ENCODE assay signal across 8 mouse cellular contexts in the genomic region with DNA sequence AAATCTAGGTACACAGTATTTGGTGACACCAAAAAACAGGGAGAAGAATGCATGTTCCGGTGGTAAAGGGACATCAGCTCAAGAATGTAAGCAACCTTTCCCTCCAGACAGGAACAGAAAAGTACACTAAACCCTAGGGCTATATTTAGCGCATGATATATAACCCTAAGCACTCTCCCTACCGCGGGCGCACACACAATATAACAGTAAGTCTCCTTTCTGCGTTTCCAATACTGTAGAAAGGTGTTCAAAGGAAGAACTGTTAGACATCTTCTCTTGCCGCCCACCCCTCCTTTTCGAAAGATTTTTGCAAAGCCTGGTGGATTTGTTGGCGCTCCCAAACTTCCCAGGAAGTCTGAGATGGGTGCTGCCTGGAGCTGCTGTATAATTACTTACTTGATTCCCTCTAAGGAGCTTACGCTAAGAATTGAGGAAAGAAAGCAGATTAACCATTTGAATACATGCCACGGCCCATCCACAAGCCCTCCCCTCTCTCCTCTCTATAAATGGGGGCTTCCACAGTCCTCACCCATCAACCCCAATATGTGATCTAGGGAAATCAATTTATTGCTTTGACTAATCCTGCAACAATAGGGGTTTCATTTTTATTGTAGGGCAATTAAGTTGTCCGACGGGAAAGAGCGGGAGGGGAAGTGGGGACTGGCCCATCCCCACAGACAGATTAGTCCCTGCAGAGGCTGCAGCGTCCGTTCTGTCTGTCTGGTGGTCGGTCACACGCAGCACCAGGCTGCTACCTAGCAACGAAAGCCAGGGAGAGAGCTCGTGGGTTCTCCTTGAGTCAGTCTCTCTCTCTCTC. TPM values are rescaled to one million over a fixed set of nuclear protein-coding genes. Genes with fewer than 3 reads are reported as not detected.
A peak's percentile ranks its signal among the peaks of the same experiment; 100 is the strongest.
DNase-seq lines count a peak whose midpoint lies in the region; ATAC-seq and TF ChIP-seq lines count a peak whose summit lies in the region.

No protein-coding gene starts in this region.

- H3K27ac ChIP-seq in heart, embryonic 11.5 days (ENCODE audit: low read depth, low read length), result no peak overlapping the region
- H3K27ac ChIP-seq in hindbrain, embryonic 13.5 days, result no peak overlapping the region
- H3K27ac ChIP-seq in midbrain, postnatal 0 days (ENCODE audit: low read depth, low read length), result no peak overlapping the region
- no peak overlapping the region for H3K27ac ChIP-seq in liver, embryonic 12.5 days

- no peaks in the 10 kb centered on the region for H3K9me3 ChIP-seq in heart, embryonic 11.5 days (replicated peaks; ENCODE audit: control insufficient read depth, low read length)
- H3K9me3 ChIP-seq in hindbrain, embryonic 13.5 days, result no peaks in the 10 kb centered on the region
- H3K9me3 ChIP-seq in midbrain, postnatal 0 days (ENCODE audit: low read length), result no peaks in the 10 kb centered on the region
- no peaks in the 10 kb centered on the region for H3K9me3 ChIP-seq in liver, embryonic 12.5 days (replicated peaks)

- 0 out of 2 replicates have a peak, but pooled peaks cover 5% of the 10 kb centered on the region for H3K4me1 ChIP-seq in heart, embryonic 11.5 days (ENCODE audit: control insufficient read depth, insufficient read depth, low read length)
- H3K4me1 ChIP-seq in hindbrain, embryonic 13.5 days (replicated peaks), result peaks cover 37% of the 10 kb centered on the region
- peaks cover 6% of the 10 kb centered on the region for H3K4me1 ChIP-seq in midbrain, postnatal 0 days (ENCODE audit: insufficient read depth, low read length)
- peaks cover 15% of the 10 kb centered on the region; the same call in 1 of the 2 replicates for H3K4me1 ChIP-seq in liver, embryonic 12.5 days

- no peak overlapping the region for H3K9ac ChIP-seq in heart, embryonic 11.5 days (ENCODE audit: low read depth, low read length)
- H3K9ac ChIP-seq in hindbrain, embryonic 13.5 days, result no peak overlapping the region
- H3K9ac ChIP-seq in midbrain, postnatal 0 days (replicated peaks; ENCODE audit: low read length, poor library complexity, severe bottlenecking), result no peak overlapping the region
- no peak overlapping the region for H3K9ac ChIP-seq in liver, embryonic 12.5 days

- H3K4me2 ChIP-seq in heart, embryonic 11.5 days, result peak overlapping the region; percentile 99
- peak overlapping the region; percentile 98 for H3K4me2 ChIP-seq in hindbrain, embryonic 13.5 days
- H3K4me2 ChIP-seq in midbrain, postnatal 0 days (ENCODE audit: low read depth, low read length, poor library complexity, severe bottlenecking), result peak overlapping the region; percentile 83
- no peak overlapping the region for H3K4me2 ChIP-seq in liver, embryonic 12.5 days

- 4% methylated on average over 20 of the region's 20 CpGs for WGBS in heart, embryonic 11.5 days (ENCODE audit: insufficient replicate concordance)
- 5% methylated on average over 20 of the region's 20 CpGs for WGBS in hindbrain, embryonic 13.5 days
- WGBS in midbrain, postnatal 0 days, result 4% methylated on average over 20 of the region's 20 CpGs
- WGBS in liver, embryonic 12.5 days (ENCODE audit: insufficient replicate concordance), result 4% methylated on average over 20 of the region's 20 CpGs

- H3K4me3 ChIP-seq in heart, embryonic 11.5 days (ENCODE audit: low read depth, low read length), result peak overlapping the region; percentile 68
- H3K4me3 ChIP-seq in hindbrain, embryonic 13.5 days, result peak overlapping the region; percentile 74
- H3K4me3 ChIP-seq in midbrain, postnatal 0 days (ENCODE audit: low read depth, low read length), result peak overlapping the region; percentile 27; the same call in 1 of the 2 replicates
- no peak overlapping the region for H3K4me3 ChIP-seq in liver, embryonic 12.5 days

- no peaks in the 10 kb centered on the region for H3K36me3 ChIP-seq in heart, embryonic 11.5 days (ENCODE audit: control insufficient read depth, insufficient read depth, low read length)
- H3K36me3 ChIP-seq in hindbrain, embryonic 13.5 days, result no peaks in the 10 kb centered on the region
- no peaks in the 10 kb centered on the region for H3K36me3 ChIP-seq in midbrain, postnatal 0 days (ENCODE audit: insufficient read depth, low read length)
- H3K36me3 ChIP-seq in liver, embryonic 12.5 days, result no peaks in the 10 kb centered on the region

- TF ChIP-seq CTCF in midbrain, postnatal 0 days (IDR thresholded peaks at IDR 0.05), result no peak

- no peak for ATAC-seq in heart, embryonic 11.5 days (replicated peaks; ENCODE audit: insufficient number of reproducible peaks, low FRiP score, low TSS enrichment)
- ATAC-seq in hindbrain, embryonic 13.5 days (ENCODE audit: low FRiP score), result 0 out of 2 replicates have a peak, but pooled peaks have one; percentile 49
- no peak for ATAC-seq in midbrain, postnatal 0 days (ENCODE audit: low FRiP score)
- no peak for ATAC-seq in liver, embryonic 12.5 days

- peaks cover 26% of the 10 kb centered on the region for H3K27me3 ChIP-seq in heart, embryonic 11.5 days (ENCODE audit: control insufficient read depth, insufficient read depth, low read length)
- H3K27me3 ChIP-seq in hindbrain, embryonic 13.5 days, result peaks cover 60% of the 10 kb centered on the region
- peaks cover 12% of the 10 kb centered on the region for H3K27me3 ChIP-seq in midbrain, postnatal 0 days (ENCODE audit: insufficient read depth, low read length)
- peaks cover 83% of the 10 kb centered on the region for H3K27me3 ChIP-seq in liver, embryonic 12.5 days (replicated peaks)

- DNase-seq in heart, adult 8-10 months (ENCODE audit: low spot score), result no peak
- peak; percentile 63 for DNase-seq in embryo, embryonic 11 days
- DNase-seq in midbrain, postnatal 0 days (ENCODE audit: low spot score), result peak; percentile 45
- no peak for DNase-seq in ovary, adult 18-20 months (ENCODE audit: low spot score)
- DNase-seq in natural killer cell, adult 2 months (ENCODE audit: low spot score in 2 of 2), result no peak

RNA-seq across cellular contexts. Expression of a gene that starts 1.5 kb away (rescaled TPM):
- polyA plus RNA-seq in heart, embryonic 11.5 days (2014; fragmentation: Nextera tagmentation; extraction: Ambion mirVana), result 0.65 and 1.0 TPM in 2 replicates
- total RNA-seq in heart, adult 8-10 months (2022), result 1 to 10 TPM in 3 of 4 experiments, under 1 TPM in 1; 0.57 to 1.6 (median 1.1) TPM
- 0.98 and 1.3 TPM in 2 replicates for polyA plus RNA-seq in hindbrain, embryonic 13.5 days (2015; fragmentation: Nextera tagmentation; extraction: Ambion mirVana)
- 2.3 and 2.9 TPM in 2 replicates for total RNA-seq in midbrain, postnatal 0 days (2014; rRNA removed)
- polyA plus RNA-seq in midbrain, postnatal 0 days (2015; fragmentation: Nextera tagmentation; extraction: Ambion mirVana), result 0.22 and 0.31 TPM in 2 replicates
- polyA plus RNA-seq in liver, embryonic 12.5 days (2016; fragmentation: Nextera tagmentation; extraction: Ambion mirVana), result 0.10 and 0.29 TPM in 2 replicates

Comparison
In these comparisons a context has a peak if more than half of its experiments do, and no peak if none do; other contexts are left out.
1. DNase-seq: peak in embryo, embryonic 11 days (single experiment) and midbrain, postnatal 0 days (single experiment); none in heart, adult 8-10 months (single experiment), ovary, adult 18-20 months (single experiment) and natural killer cell, adult 2 months (0 of 2).